Mouse (Mus musculus) bone marrow macrophage, adult 2 months (primary cell): ENCODE measurements around the gene Bcl2l1. TPM values are rescaled to one million over a fixed set of nuclear protein-coding genes. Genes with fewer than 3 reads are reported as not detected.

Experiments used
- H3K27ac ChIP-seq: 2 replicates; pipeline ENCODE4 v1.5.1; 2012; ENCODE audit warnings: low read depth, low read length; ENCODE audit not compliant: insufficient read depth
- H3K4me1 ChIP-seq: 2 replicates; pipeline ENCODE4 v1.6.1; 2012; ENCODE audit warnings: low read length; ENCODE audit not compliant: control insufficient read depth, insufficient read depth
- H3K4me3 ChIP-seq: 2 replicates; pipeline ENCODE4 v1.5.1; 2012; ENCODE audit warnings: mild to moderate bottlenecking, low read length, moderate library complexity; ENCODE audit not compliant: insufficient read depth
- CTCF ChIP-seq: IDR thresholded peaks from 2 replicates; pipeline ENCODE4 v1.5.1; 2012; ENCODE audit warnings: low read depth, mild to moderate bottlenecking, low read length, moderate library complexity
- POLR2A ChIP-seq: IDR thresholded peaks from 2 replicates; pipeline ENCODE4 v1.6.1; 2012; ENCODE audit warnings: mild to moderate bottlenecking, low read depth, low read length, borderline replicate concordance
- polyA plus RNA-seq: library from polyadenylated mRNA; stranded (reverse); fragments of >200 nt; gene quantifications from 2 replicates; pipeline ENCODE4 v1.2.4, GENCODE M21; 2012; ENCODE audit not compliant: missing spikeins, insufficient read depth, insufficient read length

The Bcl2l1 gene
- 29.0 and 30.8 TPM in 2 replicates for polyA plus RNA-seq

DNA sequence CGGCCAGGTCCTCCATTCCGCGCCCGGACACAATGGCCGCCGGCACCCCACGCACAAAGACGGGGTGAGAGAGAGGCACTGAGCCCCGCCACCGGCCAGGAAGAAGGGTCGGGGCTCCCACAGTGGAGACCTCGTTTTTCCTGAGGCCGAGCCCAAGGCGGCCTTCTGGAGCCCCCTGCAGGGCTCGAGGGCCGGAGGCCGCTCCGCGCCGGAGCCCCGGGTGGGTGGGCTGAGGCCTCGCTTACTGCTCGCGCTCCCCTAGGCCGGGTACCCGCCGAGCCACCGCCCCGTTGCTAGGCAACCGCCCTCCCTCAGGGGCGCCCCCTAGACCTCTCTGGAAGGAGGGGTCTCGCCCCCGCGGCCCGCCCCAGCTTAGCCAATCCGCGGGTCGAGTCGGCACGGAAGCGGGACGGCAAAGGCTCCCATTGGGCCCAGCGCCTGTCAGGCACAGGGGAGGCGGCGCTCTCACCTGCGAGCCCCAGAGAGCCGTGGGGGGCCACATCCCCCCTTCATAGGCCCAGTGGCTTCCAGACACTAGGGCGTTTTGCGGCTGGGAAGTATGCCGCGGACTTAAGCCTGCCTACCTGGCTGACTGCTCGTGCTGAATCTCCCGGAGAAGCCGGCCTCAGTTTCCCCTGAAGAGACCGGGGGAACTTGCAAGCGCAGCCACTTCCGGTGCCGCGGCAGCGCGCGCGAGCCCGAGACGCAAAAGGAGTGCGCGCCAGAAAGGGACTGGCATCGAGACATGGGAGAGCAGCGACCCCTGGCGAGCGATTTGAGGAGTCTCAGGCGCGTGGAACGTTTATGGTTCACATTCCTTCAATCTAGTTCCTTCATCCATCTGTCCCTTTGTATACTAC lies at the start of gene Bcl2l1:
TSS of gene Bcl2l1 (minus strand) at position 710 of the 860 bp plus-strand sequence.
- H3K27ac ChIP-seq = peak within 1 kb of the TSS; percentile 86
- peaks cover 21% of the 10 kb centered on the region for H3K4me1 ChIP-seq
- peak within 1 kb of the TSS; percentile 67 for H3K4me3 ChIP-seq
- peak; percentile 45 for TF ChIP-seq CTCF
- TF ChIP-seq POLR2A = no peak

GRCm38 (mm10) chr2:152880898-152881297 lies 49.4 kb upstream of the Bcl2l1 start:
- H3K27ac ChIP-seq = no peak overlapping the region
- no peak overlapping the region for H3K4me3 ChIP-seq
- peaks cover 10% of the 10 kb centered on the region for H3K4me1 ChIP-seq
- TF ChIP-seq CTCF (no peak), POLR2A (no peak)

- TF ChIP-seq CTCF (no peak), POLR2A (no peak)
- H3K4me1 ChIP-seq = peaks cover 10% of the 10 kb centered on the region
These were observed 46.7 kb upstream of the Bcl2l1 start for GRCm38 (mm10) chr2:152878239-152878638.

DNA sequence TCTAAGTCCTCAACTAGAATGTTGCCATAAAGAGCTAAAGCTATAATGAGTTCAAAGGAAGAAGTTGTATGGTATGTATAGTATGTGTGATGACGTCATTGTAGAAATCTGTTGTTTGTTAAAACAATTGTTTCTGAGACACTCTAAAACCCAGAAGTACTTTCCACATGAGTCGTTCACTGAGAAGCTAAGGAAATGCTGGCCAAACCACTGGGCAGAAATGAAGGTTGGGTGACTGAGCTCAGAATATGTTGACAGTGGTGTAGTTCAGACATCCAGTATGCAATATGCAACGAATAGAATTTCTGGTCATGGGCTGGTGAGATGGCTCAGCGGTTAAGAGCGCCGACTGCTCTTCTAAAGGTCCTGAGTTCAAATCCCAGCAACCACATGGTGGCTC lies 31.8 kb upstream of the Bcl2l1 start:
- Histone ChIP-seq H3K4me1 (peaks cover 3% of the 10 kb centered on the region), H3K4me3 (no peak overlapping the region), H3K27ac (no peak overlapping the region)
- no peak for TF ChIP-seq CTCF
- no peak for TF ChIP-seq POLR2A

More at GRCm38 (mm10) chr2:152878239-152878638, 46.7 kb upstream of the Bcl2l1 start:
- no peak overlapping the region for H3K4me3 ChIP-seq
- H3K27ac ChIP-seq = no peak overlapping the region

- Histone ChIP-seq H3K27ac (no peak overlapping the region), H3K4me1 (peaks cover 3% of the 10 kb centered on the region), H3K4me3 (no peak overlapping the region)
- TF ChIP-seq CTCF (no peak), POLR2A (no peak)
These were observed 31.1 kb upstream of the Bcl2l1 start for GRCm38 (mm10) chr2:152862638-152863037.

DNA sequence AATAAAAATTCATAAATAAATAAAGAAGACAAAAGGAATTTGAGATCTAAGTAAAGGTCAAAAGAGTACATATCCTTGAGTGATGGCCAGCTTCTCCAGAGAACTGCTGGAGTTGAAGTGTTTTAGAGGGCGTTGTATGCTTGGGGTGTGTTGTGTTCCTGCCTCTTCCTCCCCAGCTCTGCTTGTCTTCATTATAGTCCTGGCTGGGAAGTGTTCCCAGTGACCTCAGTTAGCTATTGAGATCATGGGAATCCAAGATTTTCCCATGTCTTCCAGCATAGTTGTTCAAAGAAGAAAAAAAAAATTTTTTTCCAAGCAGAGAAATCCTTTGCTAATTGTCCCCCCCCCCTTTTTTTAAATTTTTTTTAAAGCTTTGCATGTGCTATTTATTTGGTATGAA lies 30.4 kb upstream of the Bcl2l1 start:
- Histone ChIP-seq H3K4me3 (no peak overlapping the region), H3K27ac (no peak overlapping the region), H3K4me1 (peaks cover 3% of the 10 kb centered on the region)
- TF ChIP-seq POLR2A = no peak
- no peak for TF ChIP-seq CTCF

DNA sequence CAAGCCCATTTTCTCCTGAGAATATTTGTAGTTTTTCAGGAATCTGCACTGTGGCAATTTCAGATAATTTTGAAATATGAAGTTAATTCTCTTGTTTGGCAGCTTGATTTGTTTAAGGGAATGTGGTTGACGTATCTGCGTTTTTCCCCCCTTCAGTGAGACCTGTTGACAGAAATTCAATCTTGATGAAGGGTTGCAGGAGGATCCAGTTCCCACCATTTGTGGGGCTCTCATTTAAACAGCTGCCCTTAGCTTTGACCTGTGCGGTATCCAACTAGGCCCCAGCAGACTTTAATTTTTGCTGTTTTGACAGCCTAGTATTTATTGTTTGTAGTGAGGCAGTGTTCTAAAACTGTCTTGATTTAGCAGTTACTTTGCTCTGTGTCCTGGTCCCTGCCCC lies 28.0 kb upstream of the Bcl2l1 start:
- H3K4me3 ChIP-seq = no peak overlapping the region
- peaks cover 3% of the 10 kb centered on the region for H3K4me1 ChIP-seq
- H3K27ac ChIP-seq = no peak overlapping the region
- TF ChIP-seq CTCF (no peak), POLR2A (no peak)

DNA sequence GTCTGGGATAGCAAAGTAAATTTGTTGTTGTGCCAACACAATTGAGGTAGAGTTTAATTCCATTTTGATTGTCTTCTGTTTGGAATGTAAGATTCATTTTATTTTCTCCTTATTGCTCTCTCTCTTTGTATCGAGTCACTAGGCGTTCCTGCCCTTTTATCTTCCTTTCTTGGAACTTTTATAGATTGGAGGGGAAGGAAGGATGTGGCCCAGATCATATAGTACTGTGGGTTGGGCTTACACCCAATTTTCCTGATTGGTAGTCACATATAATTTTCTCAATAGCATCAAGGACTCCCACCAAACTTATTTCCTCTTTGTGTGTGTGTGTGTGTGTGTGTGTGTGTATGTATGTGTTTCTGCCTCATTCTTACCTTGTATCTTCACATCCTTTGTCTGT lies 16.9 kb upstream of the Bcl2l1 start:
- peaks cover 8% of the 10 kb centered on the region for H3K4me1 ChIP-seq
- H3K27ac ChIP-seq = peak overlapping the region; percentile 68
- no peak for TF ChIP-seq POLR2A
- TF ChIP-seq CTCF = no peak
- peak overlapping the region; percentile 88 for H3K4me3 ChIP-seq

DNA sequence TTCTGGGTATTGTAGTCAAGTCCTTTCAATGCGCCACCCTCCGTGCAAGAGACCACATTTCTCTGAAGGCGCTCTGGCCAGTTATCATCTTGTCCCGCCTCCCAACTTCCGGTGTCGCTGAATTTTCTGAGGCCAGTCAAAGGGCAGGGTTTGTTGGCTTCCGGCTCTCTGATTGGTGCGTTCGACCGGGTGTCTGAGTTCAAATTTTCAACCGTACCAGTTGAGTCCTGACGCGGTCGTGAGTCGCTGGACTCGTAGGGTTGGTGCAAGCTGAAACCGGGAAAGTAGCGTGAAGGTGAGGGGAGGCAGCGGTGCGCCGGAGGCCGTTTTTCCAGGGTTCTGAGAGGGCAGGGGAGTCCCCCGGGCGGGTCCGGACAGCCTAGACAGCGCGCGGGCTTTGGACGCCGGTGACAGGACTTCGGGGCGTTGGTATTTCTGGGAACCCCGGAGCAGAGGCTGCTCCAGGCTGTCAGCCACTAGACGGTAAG lies 16.3 kb upstream of the Bcl2l1 start, which contains the start of gene Tpx2:
TSS of gene Tpx2 (plus strand) at position 150 of the 488 bp plus-strand sequence.
- peak within 1 kb of the TSS; percentile 88 for H3K4me3 ChIP-seq
- TF ChIP-seq CTCF (no peak), POLR2A (no peak)
- peak within 1 kb of the TSS; percentile 68 for H3K27ac ChIP-seq
- peaks cover 8% of the 10 kb centered on the region for H3K4me1 ChIP-seq
